Mouse (Mus musculus): Measurements from ENCODE around the gene Pigk. TPM values are rescaled to one million over a fixed set of nuclear protein-coding genes. Genes with fewer than 3 reads are reported as not detected.

Pigk gene
- total and polyA plus RNA-seq, 3 experiments = 18.8 to 63.6 (median 62.5) TPM

- no peak for DNase-seq
Observed at GRCm38 (mm10) chr3:152841264-152841663, 127.4 kb downstream of the Pigk start.

GRCm38 (mm10) chr3:152842648-152843047 is 128.7 kb downstream of the Pigk start:
- DNase-seq = no peak

- no peak for DNase-seq
Observed at GRCm38 (mm10) chr3:152843925-152844324, 130.0 kb downstream of the Pigk start.

- no peak for DNase-seq
Observed at GRCm38 (mm10) chr3:152855006-152855614, 141.2 kb downstream of the Pigk start.

GRCm38 (mm10) chr3:152856095-152856494 is 142.2 kb downstream of the Pigk start:
- DNase-seq = no peak

GRCm38 (mm10) chr3:152861450-152861849 is 147.6 kb downstream of the Pigk start:
- no peak for DNase-seq

GRCm38 (mm10) chr3:152861978-152862377 is 148.1 kb downstream of the Pigk start:
- no peak for DNase-seq

- DNase-seq = no peak
Observed at GRCm38 (mm10) chr3:152866035-152866965, 152.4 kb downstream of the Pigk start.

- no peak for DNase-seq
Observed at GRCm38 (mm10) chr3:152867654-152868525, 154.0 kb downstream of the Pigk start.

GRCm38 (mm10) chr3:152872054-152872453 is 158.2 kb downstream of the Pigk start:
- DNase-seq = no peak

- no peak for DNase-seq
Observed at GRCm38 (mm10) chr3:152872596-152872995, 158.7 kb downstream of the Pigk start.

- DNase-seq = no peak
Observed at GRCm38 (mm10) chr3:152874431-152875355, 160.8 kb downstream of the Pigk start.

- no peak for DNase-seq
Observed at GRCm38 (mm10) chr3:152875723-152876290, 161.9 kb downstream of the Pigk start.

GRCm38 (mm10) chr3:152880121-152880835 is 166.4 kb downstream of the Pigk start:
- no peak for DNase-seq

- DNase-seq = no peak
Observed at GRCm38 (mm10) chr3:152881706-152882105, 167.8 kb downstream of the Pigk start.

- DNase-seq = no peak
Observed at GRCm38 (mm10) chr3:152883556-152883955, 169.7 kb downstream of the Pigk start.

- DNase-seq = peak; percentile 29
Observed at GRCm38 (mm10) chr3:152886749-152887148, 172.8 kb downstream of the Pigk start.

GRCm38 (mm10) chr3:152888116-152888515 is 174.2 kb downstream of the Pigk start:
- no peak for DNase-seq

- DNase-seq = no peak
Observed at GRCm38 (mm10) chr3:152894935-152895334, 181.0 kb downstream of the Pigk start.

- no peak for DNase-seq
Observed at GRCm38 (mm10) chr3:152896111-152896510, 182.2 kb downstream of the Pigk start.
